23 mouse cellular contexts compared by ENCODE assay signal in genomic region chr7:96597871-96598270, GRCm38 (mm10).
"Had no signal": no experiment of that assay in that cellular context is flagged by ENCODE, and none has a peak within 500 bp of the region (broad histone marks: within the 10 kb centered on the region; RNA-seq: fewer than 3 reads in every experiment).

No protein-coding gene starts in this region.

- H3K36me3 ChIP-seq: limb, embryonic 13.5 days; liver, embryonic 12.5 days; liver, embryonic 15.5 days; lung, embryonic 15.5 days; midbrain, embryonic 10.5 days; midbrain, embryonic 13.5 days; neural tube, embryonic 13.5 days; stomach, embryonic 15.5 days had no signal

- H3K4me2 ChIP-seq: kidney, embryonic 15.5 days; limb, embryonic 13.5 days; liver, embryonic 12.5 days; liver, embryonic 15.5 days; lung, embryonic 15.5 days; midbrain, embryonic 13.5 days; neural tube, embryonic 13.5 days; stomach, embryonic 15.5 days had no signal

- ATAC-seq: liver, embryonic 12.5 days; midbrain, embryonic 13.5 days; midbrain, embryonic 16.5 days had no signal

- H3K4me1 ChIP-seq: liver, embryonic 12.5 days; liver, embryonic 15.5 days; megakaryocyte, embryonic 14.5 days; stomach, embryonic 15.5 days had no signal

- H3K4me3 ChIP-seq: kidney, embryonic 15.5 days; limb, embryonic 13.5 days; liver, embryonic 12.5 days; liver, embryonic 15.5 days; lung, embryonic 15.5 days; megakaryocyte, embryonic 14.5 days; midbrain, embryonic 10.5 days; midbrain, embryonic 13.5 days; myocyte; neural tube, embryonic 13.5 days; stomach, embryonic 15.5 days had no signal

- H3K9ac ChIP-seq: kidney, embryonic 15.5 days; limb, embryonic 13.5 days; liver, embryonic 12.5 days; liver, embryonic 15.5 days; lung, embryonic 15.5 days; midbrain, embryonic 13.5 days; neural tube, embryonic 13.5 days; stomach, embryonic 15.5 days had no signal

- H3K27me3 ChIP-seq: kidney, embryonic 15.5 days; limb, embryonic 13.5 days; liver, embryonic 15.5 days; lung, embryonic 15.5 days; midbrain, embryonic 13.5 days; neural tube, embryonic 13.5 days; stomach, embryonic 15.5 days had no signal

- H3K9me3 ChIP-seq: kidney, embryonic 15.5 days; limb, embryonic 13.5 days; liver, embryonic 12.5 days; liver, embryonic 15.5 days; lung, embryonic 15.5 days; megakaryocyte, embryonic 14.5 days; midbrain, embryonic 10.5 days; midbrain, embryonic 13.5 days; neural tube, embryonic 13.5 days; stomach, embryonic 15.5 days had no signal

- DNase-seq: kidney, postnatal 10 days; kidney, postnatal 36 days; left cerebral cortex, postnatal 4 days; liver; lung, adult 18-20 months; lung, postnatal 10 days; lung, postnatal 36 days; retina, postnatal 1 day; right cerebral cortex, postnatal 25 days; spleen, adult 18-20 months; thymus, postnatal 25 days had no signal

- H3K27ac ChIP-seq: kidney, embryonic 15.5 days; limb, embryonic 13.5 days; liver, embryonic 12.5 days; liver, embryonic 15.5 days; lung, embryonic 15.5 days; midbrain, embryonic 10.5 days; midbrain, embryonic 13.5 days; neural tube, embryonic 13.5 days; stomach, embryonic 15.5 days had no signal
